Mouse (Mus musculus): ENCODE results near the gene Il1b.

The Il1b gene

GRCm38 (mm10) chr2:129371039-129371438 lies at the start of gene Il1b:
Gene Il1b, minus strand, starts transcription at chr2:129371139.
- DNase-seq (ENCODE audit: low spot score in 2 of 2) = no peak

- DNase-seq (ENCODE audit: low spot score in 2 of 2) = no peak
These were observed 48.5 kb upstream of the Il1b start for GRCm38 (mm10) chr2:129419361-129419880.

- no peak for DNase-seq (ENCODE audit: low spot score in 2 of 2)
These were observed 43.7 kb upstream of the Il1b start for GRCm38 (mm10) chr2:129414593-129414992.

DNA sequence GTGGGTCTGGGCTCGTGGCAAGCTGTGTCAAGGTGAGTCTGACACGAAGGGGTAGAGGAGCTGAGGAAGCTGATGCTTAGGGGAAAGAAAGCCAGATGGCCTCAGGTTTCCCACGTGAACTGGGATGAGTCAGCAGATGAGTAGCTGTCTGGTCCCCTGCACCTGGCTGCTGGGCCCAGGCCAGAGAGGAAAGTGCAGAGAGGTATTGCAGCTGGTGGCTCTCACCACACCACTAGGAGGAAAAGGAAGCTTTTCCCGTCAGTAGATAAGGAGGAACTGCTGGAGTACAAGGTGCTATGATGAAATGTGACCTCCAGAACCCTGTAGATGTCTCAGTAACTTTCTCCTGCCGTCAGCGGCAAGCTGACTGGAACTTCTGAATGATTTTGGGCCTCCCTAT lies 42.5 kb upstream of the Il1b start:
- DNase-seq (ENCODE audit: low spot score in 2 of 2) = no peak

DNA sequence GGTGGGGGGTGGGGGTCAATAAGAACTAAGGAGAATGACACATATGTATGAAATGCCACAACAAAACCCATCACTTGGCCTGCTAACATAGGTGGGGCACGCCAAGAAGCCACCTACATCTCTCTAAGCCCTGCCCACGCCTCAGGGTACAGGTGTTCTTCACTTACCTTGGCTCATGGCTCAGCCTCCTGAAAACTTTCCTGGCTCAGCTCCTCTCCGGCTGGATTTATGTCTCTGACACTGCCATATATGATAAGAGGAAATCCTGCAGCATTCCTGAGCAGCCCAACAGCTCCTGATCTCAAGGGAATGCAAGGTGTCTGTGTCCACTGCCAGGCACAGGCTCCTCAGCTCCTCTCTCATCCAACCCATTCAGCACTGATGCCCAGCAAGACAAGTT lies 40.7 kb upstream of the Il1b start:
- no peak for DNase-seq (ENCODE audit: low spot score in 2 of 2)

DNA sequence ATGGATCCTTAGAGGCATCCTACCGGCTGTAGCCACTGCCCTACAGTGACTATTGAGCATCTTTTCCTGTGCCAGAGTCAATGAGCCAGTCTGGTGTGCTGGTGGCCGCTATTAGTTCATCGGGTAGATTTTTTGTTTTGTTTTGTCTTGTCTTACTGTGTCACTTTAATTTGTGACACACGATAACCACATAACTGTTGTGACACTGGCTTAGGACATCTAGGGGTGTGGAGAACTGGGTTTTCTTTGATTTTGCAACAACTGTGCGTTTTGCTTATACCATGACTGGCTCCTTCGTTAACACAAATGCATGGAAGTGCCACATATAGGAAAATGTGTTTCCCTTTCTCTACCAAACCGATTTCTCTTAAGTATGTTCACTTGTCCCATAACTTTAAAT lies 39.4 kb upstream of the Il1b start:
- no peak for DNase-seq (ENCODE audit: low spot score in 2 of 2)

- DNase-seq (ENCODE audit: low spot score in 2 of 2) = peak; percentile 80 to 90
These were observed 37.5 kb upstream of the Il1b start for GRCm38 (mm10) chr2:129408476-129408875.

GRCm38 (mm10) chr2:129407596-129407995 lies 36.7 kb upstream of the Il1b start:
- no peak for DNase-seq (ENCODE audit: low spot score in 2 of 2)

GRCm38 (mm10) chr2:129406508-129406907 lies 35.6 kb upstream of the Il1b start:
- no peak for DNase-seq (ENCODE audit: low spot score in 2 of 2)

DNA sequence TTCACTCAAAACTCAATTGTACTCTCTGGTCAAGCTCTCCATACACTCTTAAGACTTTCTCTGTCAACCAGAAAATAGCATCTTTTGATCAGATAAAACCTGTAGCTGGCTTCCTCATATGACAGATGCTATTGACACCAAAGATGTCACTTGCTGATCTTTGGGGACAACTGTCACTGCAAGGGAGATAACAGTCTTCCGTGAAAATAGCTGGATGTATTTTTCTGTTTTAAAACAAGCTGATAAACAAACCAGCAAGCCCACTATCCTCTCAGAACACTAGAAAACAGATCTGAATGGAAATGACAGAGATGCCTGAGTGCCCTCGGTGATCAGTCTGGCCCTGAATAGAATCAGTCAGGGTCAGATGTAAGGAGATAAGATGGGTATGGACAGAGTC lies 32.8 kb upstream of the Il1b start:
- no peak for DNase-seq (ENCODE audit: low spot score in 2 of 2)

GRCm38 (mm10) chr2:129402330-129402729 lies 31.4 kb upstream of the Il1b start:
- DNase-seq (ENCODE audit: low spot score in 2 of 2) = no peak

- DNase-seq (ENCODE audit: low spot score in 2 of 2) = no peak
These were observed 30.9 kb upstream of the Il1b start for GRCm38 (mm10) chr2:129401803-129402202.

DNA sequence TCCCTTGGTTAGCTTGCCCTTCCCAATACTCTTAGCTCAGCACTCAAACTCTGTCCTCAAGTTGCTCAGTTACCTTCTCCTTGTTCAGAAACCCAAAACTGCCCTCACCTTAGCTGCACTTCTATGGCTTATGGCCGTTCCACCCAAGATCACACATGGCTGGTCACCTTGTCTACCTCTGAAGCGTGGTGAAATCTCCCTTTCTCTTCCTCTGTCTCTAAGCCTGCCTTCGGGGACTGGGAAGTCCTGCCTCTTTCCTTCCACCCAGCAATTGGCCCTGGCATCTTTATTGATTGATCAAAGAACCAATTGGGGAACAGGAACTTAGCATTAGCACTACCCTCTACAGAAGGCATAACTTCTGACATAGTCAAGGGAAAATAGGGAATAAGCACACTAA lies 27.2 kb upstream of the Il1b start:
- no peak for DNase-seq (ENCODE audit: low spot score in 2 of 2)

- DNase-seq (ENCODE audit: low spot score in 2 of 2) = no peak
These were observed 22.6 kb upstream of the Il1b start for GRCm38 (mm10) chr2:129393524-129393923.

DNA sequence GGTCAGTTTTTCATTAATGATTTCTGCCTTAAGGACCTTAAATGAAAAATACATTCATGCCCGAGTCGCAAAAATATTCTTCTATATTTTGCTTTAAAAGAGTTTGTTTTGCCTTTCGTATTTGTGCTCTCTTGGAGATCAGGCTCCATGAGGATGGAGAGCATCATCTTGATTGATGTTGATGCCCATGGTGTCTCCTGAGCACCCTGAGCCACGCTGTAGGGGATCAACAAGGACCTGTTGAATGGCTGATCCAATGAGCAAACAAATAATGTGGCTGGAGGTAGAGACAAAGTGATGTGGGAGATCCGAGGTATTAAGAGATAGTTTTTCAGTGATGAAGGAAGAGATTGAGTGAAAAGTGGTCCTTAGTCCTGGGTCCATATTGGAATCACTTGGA lies 19.2 kb upstream of the Il1b start:
- no peak for DNase-seq (ENCODE audit: low spot score in 2 of 2)

GRCm38 (mm10) chr2:129389323-129389722 lies 18.4 kb upstream of the Il1b start:
- no peak for DNase-seq (ENCODE audit: low spot score in 2 of 2)

DNA sequence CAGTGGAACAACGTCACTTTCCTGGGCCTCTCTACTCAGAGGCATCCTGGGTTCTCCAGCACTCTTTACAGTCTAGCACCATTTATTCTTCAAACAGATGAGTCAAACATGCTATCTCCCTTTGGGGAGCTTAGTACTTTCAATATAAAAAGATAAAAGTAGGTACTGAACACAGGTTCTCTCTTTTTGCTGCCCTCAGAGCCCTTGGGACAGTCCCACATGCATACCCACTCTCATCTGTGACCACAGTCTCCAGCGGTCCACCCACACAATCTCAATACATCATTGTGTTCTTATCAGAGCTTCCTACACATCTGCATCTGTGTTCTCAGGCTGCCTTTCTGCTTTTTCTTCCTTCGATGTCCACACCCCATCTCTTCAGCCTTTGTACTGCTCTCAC lies 14.4 kb upstream of the Il1b start:
- no peak for DNase-seq (ENCODE audit: low spot score in 2 of 2)

DNA sequence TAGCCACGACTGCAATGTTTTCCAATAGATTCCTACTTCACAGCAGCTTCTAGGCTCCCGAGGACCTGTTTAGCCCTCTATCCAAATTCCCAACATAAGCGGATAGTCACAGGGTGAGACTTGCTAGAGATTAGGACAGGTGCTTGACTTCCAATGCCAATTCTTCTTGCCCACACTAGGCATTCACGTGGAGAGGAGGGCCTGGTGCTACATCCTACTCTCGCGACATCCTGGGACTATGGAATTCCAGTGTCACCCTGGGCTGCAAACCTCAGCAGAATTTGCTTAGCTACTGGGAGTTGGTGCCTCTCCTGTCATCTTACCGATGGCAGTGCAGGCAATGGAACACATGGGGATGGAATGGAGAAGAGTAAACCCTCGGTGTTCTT lies 13.3 kb upstream of the Il1b start:
- DNase-seq (ENCODE audit: low spot score in 2 of 2) = no peak

DNA sequence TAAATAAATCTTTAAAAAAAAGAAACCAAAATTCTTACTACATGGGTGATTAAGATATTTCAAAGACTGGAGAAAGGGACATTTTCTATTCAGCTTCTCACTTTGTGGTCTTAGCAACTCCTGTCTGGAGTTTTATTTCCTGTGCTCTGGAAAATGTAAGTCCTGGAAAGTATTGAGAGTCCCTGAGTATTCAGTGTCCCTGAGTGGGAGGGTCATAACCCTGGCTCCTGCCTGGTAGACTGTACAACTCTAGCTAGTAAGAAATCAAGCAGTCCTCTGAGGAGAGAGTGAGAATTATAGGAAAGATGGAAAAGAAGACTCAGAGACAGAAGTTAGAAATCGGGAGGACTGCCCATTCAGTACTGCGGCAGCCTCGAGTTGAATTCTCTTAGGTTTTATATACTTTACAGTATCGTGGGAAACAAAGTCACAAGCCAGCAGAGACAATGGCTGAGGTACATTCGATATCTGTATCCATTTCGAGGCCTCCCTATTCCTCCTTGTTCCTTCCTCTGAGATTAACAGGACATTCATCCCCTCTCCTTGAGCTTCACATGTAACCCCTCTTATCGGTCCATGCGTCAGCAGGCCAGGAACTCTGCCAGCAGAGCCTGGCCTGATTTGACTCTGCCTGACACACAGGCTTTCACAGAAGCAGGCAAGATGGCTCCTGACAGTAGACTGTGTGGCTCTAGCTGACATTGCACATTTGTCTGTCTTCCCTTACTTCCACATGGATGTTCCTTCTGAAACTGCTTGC lies 12.8 kb upstream of the Il1b start:
- no peak for DNase-seq (ENCODE audit: low spot score in 2 of 2)

DNA sequence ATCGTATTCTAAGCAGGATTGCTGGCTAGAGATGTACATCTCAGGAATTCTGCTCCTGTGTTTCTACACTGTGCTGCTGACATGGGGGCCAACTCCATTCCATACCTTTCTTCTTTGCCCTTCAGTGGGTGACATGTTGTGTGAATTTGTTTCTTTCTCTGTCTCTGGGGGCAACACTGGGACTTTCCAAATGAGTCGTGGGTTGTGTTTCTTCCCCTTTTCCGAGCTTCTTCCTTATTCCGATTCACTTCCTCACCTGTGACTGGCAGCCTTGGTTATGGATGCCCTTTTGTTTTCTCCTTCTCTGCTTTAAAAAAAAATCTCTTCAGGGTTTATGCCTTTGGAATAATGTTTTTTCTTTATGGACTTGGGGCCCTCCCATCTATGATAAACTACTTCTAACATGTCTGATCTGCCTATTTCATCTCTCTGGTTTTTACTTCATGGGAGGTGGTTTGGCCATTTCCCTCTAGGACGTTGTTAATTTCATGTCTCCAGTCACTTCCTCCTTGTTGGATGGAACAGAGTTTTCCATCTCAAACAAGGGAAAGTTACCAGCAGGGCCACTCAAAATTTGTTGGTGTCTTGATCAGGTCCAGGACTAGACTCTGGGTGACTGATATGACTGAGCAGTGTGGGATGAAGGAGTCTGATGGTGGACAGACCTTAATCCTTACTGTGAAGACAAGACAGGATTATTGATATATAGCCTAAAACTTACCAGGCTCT lies 10.0 kb upstream of the Il1b start:
- DNase-seq (ENCODE audit: low spot score in 2 of 2) = no peak

- no peak for DNase-seq (ENCODE audit: low spot score in 2 of 2)
These were observed 9.3 kb upstream of the Il1b start for GRCm38 (mm10) chr2:129380211-129380610.

- no peak for DNase-seq (ENCODE audit: low spot score in 2 of 2)
These were observed 2.4 kb upstream of the Il1b start for GRCm38 (mm10) chr2:129373307-129373706.

GRCm38 (mm10) chr2:129369615-129370014 lies 1.3 kb downstream of the Il1b start:
- DNase-seq (ENCODE audit: low spot score in 2 of 2) = no peak

Data from frontal cortex, postnatal 14 days (tissue).